Mouse (Mus musculus) kidney, adult 18-20 months (tissue): ENCODE measurements around the gene Dsp.
A peak's percentile ranks its signal among the peaks of the same experiment; 100 is the strongest.

Source experiments
- DNase-seq: peaks from one replicate; pipeline ENCODE4 v3.0.0; 2021

The Dsp gene

GRCm38 (mm10) chr13:38201413-38201812 lies 50.3 kb downstream of the Dsp start:
- DNase-seq = no peak

DNA sequence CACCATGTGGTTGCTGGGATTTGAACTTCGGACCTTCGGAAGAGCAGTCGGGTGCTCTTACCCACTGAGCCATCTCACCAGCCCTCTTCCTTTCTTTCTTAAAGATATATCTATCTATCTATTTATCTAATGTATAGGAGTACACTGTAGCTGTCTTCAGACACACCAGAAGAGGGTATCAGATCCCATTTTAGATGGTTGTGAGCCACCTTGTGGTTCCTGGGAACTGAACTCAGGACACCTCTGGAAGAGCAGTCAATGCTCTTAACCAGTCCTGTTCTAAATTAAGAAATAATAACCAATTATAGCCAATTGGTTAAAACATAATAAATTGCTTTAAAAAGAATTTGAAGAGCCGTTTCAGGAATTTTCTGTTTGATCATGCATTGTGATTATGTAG lies 53.1 kb downstream of the Dsp start:
- DNase-seq = no peak

DNA sequence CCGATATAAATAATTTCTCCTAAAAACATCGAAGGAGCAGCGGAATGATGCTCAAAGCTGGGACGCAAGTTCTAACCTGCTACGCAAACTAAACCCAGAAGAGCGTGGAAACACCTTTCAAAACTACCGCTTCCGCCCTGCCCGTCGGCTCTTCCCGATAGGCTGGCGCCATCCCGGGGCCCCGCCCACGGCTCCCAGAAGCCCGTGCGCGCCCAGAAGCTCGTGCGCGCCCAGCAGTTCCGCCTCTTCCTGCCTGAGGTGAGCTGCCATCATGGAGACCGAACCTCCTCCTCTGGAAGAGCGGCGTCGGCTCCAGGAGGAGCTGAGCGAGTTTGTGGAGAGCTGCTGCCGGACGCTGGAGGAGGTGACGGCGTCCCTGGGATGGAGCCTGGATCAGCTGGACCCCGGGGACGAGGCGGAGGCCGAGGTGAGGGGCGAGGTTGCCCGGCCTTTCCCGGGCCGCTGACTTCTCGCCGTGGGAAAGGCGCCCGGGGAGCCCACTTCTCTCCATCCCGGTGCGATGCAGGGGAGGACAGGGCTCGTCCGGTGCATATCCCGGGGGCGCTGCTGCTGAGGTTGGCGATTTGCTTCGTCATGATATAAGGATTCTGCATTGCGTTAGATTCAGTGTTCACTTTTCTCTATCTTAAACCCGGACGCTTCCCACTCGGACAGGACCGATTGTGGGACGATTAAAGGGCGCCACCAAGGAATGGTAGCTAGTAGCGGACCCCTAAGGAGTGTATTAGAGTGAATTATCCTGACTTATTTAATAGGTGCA lies 53.8 kb downstream of the Dsp start, which contains the start of gene Snrnp48:
TSS of gene Snrnp48 (plus strand) at position 237 of the 781 bp plus-strand sequence.
- peak; percentile 89 for DNase-seq

DNA sequence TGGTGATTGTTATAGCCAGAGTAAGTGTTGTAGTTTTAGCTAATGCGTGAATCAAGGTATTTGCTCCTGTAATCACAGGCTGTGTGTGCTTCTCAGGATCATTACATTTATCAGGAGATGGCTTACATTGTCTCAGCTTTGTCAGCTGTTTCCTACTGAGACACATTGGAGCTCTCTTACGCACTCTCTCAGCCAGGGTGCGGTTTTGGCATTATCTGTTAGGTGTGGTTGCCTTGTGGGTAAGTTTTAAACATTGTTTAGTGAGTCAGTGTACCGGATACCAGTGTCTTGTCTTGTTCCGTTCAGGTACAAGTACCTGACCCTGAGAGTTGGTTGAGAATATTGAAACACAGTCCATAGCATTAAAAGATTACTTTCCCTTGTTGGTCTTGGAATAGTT lies 60.0 kb downstream of the Dsp start:
- DNase-seq = no peak

DNA sequence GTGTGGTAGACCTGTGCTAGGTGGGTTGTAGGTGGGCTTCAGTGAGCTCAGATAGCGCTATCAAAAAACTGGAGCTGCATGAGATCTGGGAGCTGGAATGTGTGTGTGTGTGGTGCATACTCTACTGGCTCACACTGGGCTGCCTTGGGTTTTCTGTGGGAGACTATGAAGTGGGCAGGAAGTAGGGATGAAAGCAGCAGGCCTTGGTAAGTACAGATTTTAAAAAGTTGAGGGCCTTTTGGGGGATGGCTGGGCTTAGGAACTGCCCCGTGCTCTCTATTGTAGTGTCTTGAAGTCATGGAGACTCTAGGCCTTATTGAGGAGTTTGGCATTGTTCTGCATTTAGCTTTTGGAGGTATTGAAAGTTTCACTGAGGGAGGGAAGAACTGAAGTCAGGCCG lies 67.6 kb downstream of the Dsp start:
- DNase-seq = no peak

DNA sequence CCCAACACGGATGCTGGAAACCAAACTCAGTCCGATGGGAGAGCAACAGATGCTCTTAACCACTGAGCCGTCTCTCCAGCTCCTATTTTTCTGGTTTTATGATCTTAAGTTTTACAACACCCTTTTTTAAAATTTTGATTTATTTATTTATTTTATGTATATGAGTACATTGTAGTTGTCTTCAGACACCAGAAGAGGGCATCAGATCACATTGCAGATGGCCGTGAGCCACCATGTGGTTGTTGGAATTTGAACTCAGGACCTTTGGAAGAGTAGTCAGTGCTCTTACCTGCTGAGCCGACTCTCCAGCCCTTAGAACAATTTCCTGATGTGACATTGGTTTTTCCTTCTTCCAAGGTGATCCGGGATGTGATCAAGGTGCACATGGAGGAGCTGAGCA lies 69.2 kb downstream of the Dsp start:
- DNase-seq = no peak

DNA sequence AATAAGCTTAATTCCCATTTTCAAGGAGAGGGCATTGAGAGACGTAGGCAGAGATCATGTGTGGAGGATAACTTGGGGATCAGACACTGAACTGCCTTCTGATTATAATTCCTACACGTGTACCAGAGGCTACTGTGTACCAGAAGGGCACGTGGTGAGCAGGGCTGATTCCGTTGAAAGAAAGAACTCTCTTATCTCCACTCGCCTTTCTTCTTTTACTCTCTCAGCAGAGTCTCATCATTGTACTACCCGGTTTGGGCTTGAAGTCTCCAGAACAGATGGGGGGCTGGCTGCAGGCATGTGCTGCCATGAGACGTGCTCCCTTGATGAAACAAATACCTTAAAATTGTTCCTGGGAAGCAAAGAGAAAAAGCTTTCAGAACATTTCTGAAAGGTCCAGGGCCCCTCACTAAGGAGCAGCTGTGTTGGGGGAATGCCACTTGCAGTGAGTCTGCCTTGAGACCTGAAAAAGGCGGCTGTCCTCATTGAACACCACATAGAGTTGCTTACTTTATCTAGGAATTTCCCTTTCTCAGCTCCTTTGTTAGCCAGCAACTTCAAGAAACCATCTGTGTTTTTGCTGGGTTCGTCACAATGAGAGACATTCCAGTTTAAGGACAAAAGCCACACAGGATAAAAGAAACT lies 79.2 kb downstream of the Dsp start:
- DNase-seq = no peak

DNA sequence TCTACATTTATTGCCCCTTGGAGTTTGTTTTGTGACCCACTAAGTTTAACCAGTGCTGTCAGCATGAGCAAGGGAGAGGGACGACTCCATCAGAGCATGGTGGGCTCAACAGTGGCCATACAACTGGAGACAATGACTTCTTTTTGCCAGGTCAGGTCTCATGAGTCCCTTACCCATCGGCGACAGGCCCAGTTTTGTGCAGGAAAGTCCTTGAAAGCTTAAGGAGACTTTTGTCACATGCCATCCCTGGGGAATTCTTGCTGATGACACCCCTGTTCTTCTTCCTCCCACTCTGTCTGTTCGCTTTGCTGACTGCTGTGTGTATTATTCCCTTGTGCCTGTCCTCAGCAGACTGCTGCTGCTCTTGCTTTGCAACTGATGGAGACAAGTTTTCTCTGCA lies 81.3 kb downstream of the Dsp start:
- DNase-seq = no peak

GRCm38 (mm10) chr13:38232856-38233625 lies 81.9 kb downstream of the Dsp start:
- no peak for DNase-seq

DNA sequence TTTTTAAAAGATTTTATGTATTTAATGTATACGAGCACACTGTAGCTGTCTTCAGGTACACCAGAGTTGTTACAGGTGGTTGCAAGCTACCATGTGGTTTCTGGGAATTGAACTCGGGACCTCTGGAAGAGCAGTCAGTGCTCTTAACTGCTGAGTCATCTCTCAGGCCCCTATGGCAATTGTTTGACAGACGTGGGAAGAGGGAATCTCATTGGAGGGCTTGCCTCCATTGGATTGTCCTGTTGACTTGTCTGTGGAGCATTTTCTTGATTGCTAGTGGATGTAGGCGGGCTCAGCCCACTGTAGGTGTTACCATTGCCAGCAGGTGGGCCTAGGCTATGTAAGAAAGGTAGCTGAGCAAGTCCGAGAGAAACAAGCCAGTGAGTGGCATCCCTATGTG lies 83.6 kb downstream of the Dsp start:
- DNase-seq = no peak

DNA sequence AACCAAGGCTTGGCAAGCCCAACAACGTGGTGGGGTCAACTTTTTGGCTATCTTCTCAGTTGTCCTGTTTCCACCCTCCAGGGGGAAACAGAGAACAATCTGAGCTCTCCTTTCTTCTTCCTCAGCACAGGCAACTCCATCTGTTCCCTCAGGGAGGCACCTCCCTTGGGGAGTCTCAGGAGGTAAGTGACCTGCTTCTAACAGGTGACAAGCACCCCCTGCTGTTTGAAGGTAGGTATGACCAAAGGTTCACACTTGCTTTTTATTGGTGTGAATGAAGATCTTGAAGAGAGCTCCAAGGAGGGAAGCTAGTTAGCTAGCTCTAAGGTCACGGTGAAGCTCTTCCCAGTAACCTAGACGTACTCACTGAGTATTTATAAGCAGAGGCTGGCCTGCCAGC lies 84.3 kb downstream of the Dsp start:
- DNase-seq = peak; percentile 8

DNA sequence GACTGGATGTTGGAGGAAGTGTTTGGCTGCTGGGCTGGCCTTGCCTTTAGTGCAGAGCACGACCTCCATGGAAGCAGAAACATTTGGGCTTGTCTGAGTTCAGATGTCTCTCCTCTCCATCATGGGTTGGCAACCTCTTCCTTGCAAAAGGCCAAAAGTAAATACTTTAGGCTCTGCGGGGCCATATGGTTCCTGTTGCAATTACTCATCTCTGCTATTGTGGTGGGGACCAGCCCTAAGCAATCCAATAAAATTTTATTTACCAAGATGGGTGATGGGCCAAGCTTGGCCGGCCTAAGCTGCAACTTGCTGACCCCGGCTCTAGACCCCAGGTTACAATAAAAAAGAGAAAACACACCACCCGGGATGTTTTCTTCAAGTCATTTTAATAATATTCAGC lies 97.1 kb downstream of the Dsp start:
- DNase-seq = no peak
